13 mouse cellular contexts compared by ENCODE assay signal in the genomic region with DNA sequence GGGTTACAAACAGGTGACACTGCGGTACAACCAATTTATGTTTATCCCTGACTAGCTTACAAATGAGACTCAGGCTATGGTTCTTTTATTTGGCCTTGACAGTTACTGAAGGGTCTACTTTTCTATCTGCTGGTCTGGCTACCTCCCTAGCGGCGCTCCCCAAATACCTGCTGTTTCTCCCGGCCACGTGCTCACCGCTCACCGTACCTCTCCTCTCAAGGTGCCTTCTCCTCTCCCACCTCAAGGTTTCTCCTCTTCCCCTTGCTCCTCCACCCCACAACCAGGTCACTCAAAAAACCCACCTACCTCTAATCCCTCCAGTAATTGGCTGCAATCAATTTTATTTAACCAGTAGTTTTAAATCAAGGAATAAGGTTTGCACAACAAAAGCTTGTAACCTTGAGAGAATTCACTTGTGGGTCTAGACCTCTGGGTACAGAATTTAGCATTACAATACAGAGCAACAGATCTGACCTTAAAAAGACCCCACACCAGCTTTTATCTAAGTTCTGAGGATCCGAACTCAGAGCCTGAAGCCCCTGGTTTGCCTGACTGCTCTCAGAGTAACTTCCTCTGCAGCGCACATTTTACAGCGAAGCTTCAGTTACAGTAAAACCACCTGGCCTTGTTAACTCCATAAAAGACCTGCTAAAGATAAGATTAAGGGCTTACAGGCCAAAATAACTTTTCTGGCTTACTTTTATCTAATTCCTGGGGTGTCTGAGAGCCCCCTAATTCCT. TPM values are rescaled to one million over a fixed set of nuclear protein-coding genes. Genes with fewer than 3 reads are reported as not detected.
"Had no signal": no experiment of that assay in that cellular context is flagged by ENCODE, and none has a peak within 500 bp of the region (broad histone marks: within the 10 kb centered on the region; RNA-seq: fewer than 3 reads in every experiment).

No protein-coding gene starts in this region.

- H3K9me3 ChIP-seq: limb, embryonic 12.5 days; midbrain, embryonic 10.5 days; neural tube, embryonic 15.5 days had no signal

- ATAC-seq: lung, postnatal 0 days had no signal

- H3K4me2 ChIP-seq: limb, embryonic 12.5 days had no signal

- H3K27ac ChIP-seq: kidney, postnatal 0 days; layer of hippocampus, adult 2 months; limb, embryonic 12.5 days; liver, embryonic 14.5 days; midbrain, embryonic 10.5 days; neural tube, embryonic 15.5 days had no signal

- H3K36me3 ChIP-seq: limb, embryonic 12.5 days; midbrain, embryonic 10.5 days; neural tube, embryonic 15.5 days had no signal

- H3K4me3 ChIP-seq: layer of hippocampus, adult 2 months; limb, embryonic 12.5 days; midbrain, embryonic 10.5 days; myocyte; neural tube, embryonic 15.5 days had no signal

- DNase-seq: kidney, postnatal 36 days; lung, adult 2 months; lung, postnatal 36 days; right cerebral cortex, adult 18-20 months; right cerebral cortex, postnatal 25 days had no signal

- H3K9ac ChIP-seq: limb, embryonic 12.5 days; liver, embryonic 14.5 days; neural tube, embryonic 15.5 days had no signal

- H3K27me3 ChIP-seq: limb, embryonic 12.5 days; neural tube, embryonic 15.5 days had no signal

RNA-seq across cellular contexts. Expression of a gene that starts 26.7 kb away (rescaled TPM):
- total RNA-seq: layer of hippocampus, adult 2 months had no signal
